Mouse (Mus musculus) limb, embryonic 13.5 days (tissue): ENCODE data around the gene Dpf3. TPM values are rescaled to one million over a fixed set of nuclear protein-coding genes. Genes with fewer than 3 reads are reported as not detected.

Experiments used
- ATAC-seq: fragments of 200-750 bp; cut with Nextera tagmentation; 2 replicates; pipeline ENCODE4 v1.8.0; 2017; ENCODE audit warnings: low read depth, moderate number of reproducible peaks, moderate TSS enrichment; ENCODE audit not compliant: low FRiP score
- H3K27ac ChIP-seq: fragments of 300-500 bp; sonication (generic); 2 replicates; pipeline ENCODE4 v1.5.1; 2015; ENCODE audit warnings: inconsistent platforms, mild to moderate bottlenecking, moderate library complexity
- H3K27me3 ChIP-seq: fragments of 300-500 bp; sonication (generic); 2 replicates; pipeline ENCODE4 v1.6.1; 2015; ENCODE audit warnings: mild to moderate bottlenecking, inconsistent platforms
- H3K36me3 ChIP-seq: fragments of 300-500 bp; sonication (generic); 2 replicates; pipeline ENCODE4 v1.6.1; 2015; ENCODE audit warnings: inconsistent platforms, mild to moderate bottlenecking, moderate library complexity
- H3K4me1 ChIP-seq: fragments of 300-500 bp; sonication (generic); 2 replicates; pipeline ENCODE4 v1.6.1; 2015; ENCODE audit warnings: inconsistent platforms
- H3K4me2 ChIP-seq: fragments of 300-500 bp; sonication (generic); replicated peaks from 2 replicates; pipeline ENCODE4 v1.6.1; 2015; ENCODE audit warnings: inconsistent platforms, mild to moderate bottlenecking, moderate library complexity
- H3K4me3 ChIP-seq: fragments of 300-500 bp; sonication (generic); 2 replicates; pipeline ENCODE4 v1.5.1; 2015; ENCODE audit warnings: moderate library complexity, mild to moderate bottlenecking, inconsistent platforms
- H3K9ac ChIP-seq: fragments of 300-500 bp; sonication (generic); 2 replicates; pipeline ENCODE4 v1.6.1; 2015; ENCODE audit warnings: mild to moderate bottlenecking, inconsistent platforms
- H3K9me3 ChIP-seq: fragments of 300-500 bp; sonication (generic); 2 replicates; pipeline ENCODE4 v1.6.1; 2016; ENCODE audit warnings: inconsistent platforms
- WGBS: fragments of 180-500 bp; shearing (Covaris S2); methylation state at CpG from one replicate; pipeline ENCODE4 v1.1.7; 2015; 5-methylcytosine and 5-hydroxymethylcytosine counted together
- polyA plus RNA-seq: library from polyadenylated mRNA; unstranded; fragments of >200 nt; fragmentation: Nextera tagmentation; extraction: Ambion mirVana; gene quantifications from 2 replicates; pipeline ENCODE4 v1.2.1, GENCODE M21; 2015

The Dpf3 gene
- polyA plus RNA-seq, 1 experiment from 2014 or later, result 6.1 TPM

DNA sequence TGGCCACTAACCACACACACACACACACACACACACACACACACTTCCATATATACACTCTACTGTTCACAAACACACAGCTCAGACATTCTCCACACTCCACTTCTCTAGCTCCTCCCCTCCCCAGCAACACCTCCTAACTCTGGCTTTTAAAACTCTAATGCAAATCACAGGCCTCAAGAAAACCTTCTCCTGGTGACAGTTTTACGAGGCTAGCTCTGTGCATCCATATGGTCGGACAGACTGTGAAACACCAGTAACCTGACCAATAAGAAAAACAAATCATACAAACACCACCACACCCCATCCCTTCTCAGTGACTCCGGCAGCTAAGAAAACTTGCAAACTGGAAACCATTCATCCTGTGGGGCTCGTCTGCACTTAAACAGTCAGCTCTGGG is 6.1 kb downstream of the Dpf3 start:
- Histone ChIP-seq H3K9ac (no peak overlapping the region), H3K4me2 (no peak overlapping the region), H3K27me3 (peaks cover 41% of the 10 kb centered on the region), H3K4me3 (no peak overlapping the region), H3K27ac (no peak overlapping the region), H3K36me3 (no peaks in the 10 kb centered on the region), H3K9me3 (no peaks in the 10 kb centered on the region), H3K4me1 (peaks cover 33% of the 10 kb centered on the region)
- ATAC-seq, result peak; percentile 88
- 11% methylated on average over 4 of the region's 4 CpGs for WGBS

DNA sequence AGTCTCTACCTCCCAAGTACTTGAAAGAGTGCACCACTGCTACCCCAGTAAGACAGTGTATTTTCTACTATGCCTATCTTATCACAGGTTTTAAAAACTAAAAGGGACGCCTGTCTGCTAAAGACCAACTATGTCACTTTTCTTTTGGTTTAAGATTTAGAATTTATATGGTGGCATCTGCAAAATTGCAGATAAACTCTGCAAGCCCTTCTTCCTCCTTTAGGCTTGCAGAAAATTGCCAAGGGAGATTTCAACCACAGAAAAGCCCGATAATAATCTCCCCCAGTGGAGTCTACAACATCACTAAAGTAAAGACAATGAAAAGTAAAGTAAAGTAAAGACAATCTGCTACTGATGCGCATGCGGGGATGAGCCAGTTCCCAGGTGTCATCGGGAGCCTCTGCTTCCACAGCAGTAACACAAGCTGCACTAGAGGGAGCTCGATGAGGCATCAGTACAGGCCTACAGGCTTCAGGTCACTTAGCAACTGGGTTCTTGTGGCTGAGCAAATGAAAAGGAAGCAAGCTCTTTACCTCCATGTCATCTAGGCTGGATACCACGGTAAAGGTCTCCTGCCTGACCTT is 7.6 kb downstream of the Dpf3 start:
- WGBS, result 71% methylated on average over 7 of the region's 7 CpGs
- ATAC-seq, result no peak
- Histone ChIP-seq H3K4me2 (no peak overlapping the region), H3K4me3 (no peak overlapping the region), H3K9ac (no peak overlapping the region), H3K27me3 (peaks cover 26% of the 10 kb centered on the region), H3K36me3 (no peaks in the 10 kb centered on the region), H3K9me3 (no peaks in the 10 kb centered on the region), H3K27ac (no peak overlapping the region), H3K4me1 (peaks cover 18% of the 10 kb centered on the region)

GRCm38 (mm10) chr12:83479140-83479539 is 8.4 kb downstream of the Dpf3 start:
- no peak overlapping the region for H3K4me3 ChIP-seq
- no peak overlapping the region for H3K4me2 ChIP-seq
- peaks cover 19% of the 10 kb centered on the region for H3K27me3 ChIP-seq
- no peak overlapping the region for H3K9ac ChIP-seq
- no peak for ATAC-seq
- WGBS, result 46% methylated on average over 1 of the region's 1 CpGs
- H3K36me3 ChIP-seq, result no peaks in the 10 kb centered on the region
- H3K9me3 ChIP-seq, result no peaks in the 10 kb centered on the region
- H3K4me1 ChIP-seq, result peaks cover 10% of the 10 kb centered on the region
- no peak overlapping the region for H3K27ac ChIP-seq

DNA sequence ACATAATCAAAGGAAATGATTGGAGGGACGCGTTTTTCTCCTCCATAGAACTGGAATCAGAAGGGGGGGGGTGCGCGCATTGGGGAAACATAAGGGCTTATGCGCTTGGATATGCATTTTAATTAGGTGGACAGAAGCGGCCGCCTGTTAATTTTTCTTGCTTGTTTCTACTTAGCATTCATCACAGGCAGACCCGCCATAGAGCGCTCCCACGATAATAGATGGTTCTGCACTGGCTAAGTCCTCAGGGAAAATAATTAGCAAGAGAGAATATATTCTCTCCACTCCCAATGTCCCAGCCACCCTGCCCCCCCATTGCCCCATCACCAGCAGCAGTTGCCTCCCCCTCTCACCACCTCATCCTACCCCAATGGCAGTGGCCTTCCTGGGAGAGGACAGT is 11.2 kb downstream of the Dpf3 start:
- ATAC-seq, result no peak
- Histone ChIP-seq H3K4me1 (peaks cover 8% of the 10 kb centered on the region; the same call in 1 of the 2 replicates), H3K27ac (no peak overlapping the region), H3K4me3 (no peak overlapping the region), H3K9ac (no peak overlapping the region), H3K9me3 (no peaks in the 10 kb centered on the region), H3K27me3 (peaks cover 12% of the 10 kb centered on the region), H3K4me2 (no peak overlapping the region), H3K36me3 (no peaks in the 10 kb centered on the region)
- 93% methylated on average over 10 of the region's 10 CpGs for WGBS

- Histone ChIP-seq H3K4me1 (peaks cover 11% of the 10 kb centered on the region; the same call in 1 of the 2 replicates), H3K36me3 (no peaks in the 10 kb centered on the region), H3K4me3 (no peak overlapping the region), H3K9ac (no peak overlapping the region), H3K27ac (no peak overlapping the region), H3K4me2 (no peak overlapping the region), H3K9me3 (no peaks in the 10 kb centered on the region), H3K27me3 (peaks cover 12% of the 10 kb centered on the region)
- ATAC-seq, result no peak
- 47% methylated on average over 6 of the region's 6 CpGs for WGBS
Observed at GRCm38 (mm10) chr12:83475419-83475818, 12.1 kb downstream of the Dpf3 start.

DNA sequence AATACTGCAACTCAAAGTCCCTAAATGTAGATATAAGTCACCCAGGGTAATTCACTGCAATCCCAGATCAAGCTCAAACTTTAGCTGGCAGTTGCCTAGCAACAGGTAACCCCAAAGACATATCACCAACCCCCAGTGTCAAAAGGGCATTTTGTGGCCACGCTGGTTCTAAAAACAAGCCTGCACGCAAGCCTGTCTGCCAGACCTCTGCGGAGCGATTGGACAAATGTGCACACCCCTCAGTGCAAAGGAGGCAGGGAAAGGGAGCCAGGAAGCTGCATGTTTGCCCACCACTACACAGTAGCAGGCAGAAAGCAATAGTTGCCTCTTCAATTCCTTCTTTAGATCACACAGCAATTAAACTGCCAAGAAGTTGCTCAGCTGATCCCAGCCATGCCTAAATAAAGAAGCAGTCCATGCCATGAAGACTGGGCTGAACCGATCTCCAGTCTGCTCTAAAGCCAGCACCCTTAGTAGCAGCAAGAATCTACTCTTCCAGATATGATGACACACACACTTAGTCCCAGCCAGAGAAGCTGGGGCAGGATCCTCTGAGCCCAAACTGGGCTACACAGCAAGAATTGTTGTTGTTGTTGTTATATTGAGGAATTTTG is 13.4 kb downstream of the Dpf3 start:
- Histone ChIP-seq H3K4me2 (no peak overlapping the region), H3K4me3 (no peak overlapping the region), H3K9ac (no peak overlapping the region), H3K4me1 (peaks cover 11% of the 10 kb centered on the region; the same call in 1 of the 2 replicates), H3K27ac (no peak overlapping the region), H3K36me3 (no peaks in the 10 kb centered on the region), H3K27me3 (peaks cover 12% of the 10 kb centered on the region), H3K9me3 (no peaks in the 10 kb centered on the region)
- ATAC-seq, result no peak
- WGBS, result 48% methylated on average over 5 of the region's 5 CpGs

DNA sequence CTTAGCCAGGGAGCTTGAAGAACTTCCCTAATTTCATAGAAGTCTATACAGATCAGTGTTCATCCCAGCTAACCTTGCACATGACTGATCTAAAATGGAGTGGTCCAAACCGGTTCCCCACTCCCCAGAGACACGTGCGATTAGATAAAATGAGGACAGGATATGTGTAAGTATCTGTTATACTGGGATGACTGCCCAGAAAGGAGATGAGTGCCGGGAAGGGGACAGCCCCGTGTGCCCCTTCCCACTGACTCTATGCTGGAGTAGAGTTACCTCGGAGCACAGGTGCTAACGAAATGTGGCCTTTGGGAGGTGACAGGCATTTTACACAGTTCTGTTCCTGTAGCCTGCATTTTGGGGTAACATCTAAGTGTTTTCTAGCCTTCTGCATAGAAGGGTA is 15.8 kb downstream of the Dpf3 start:
- H3K27me3 ChIP-seq, result peaks cover 9% of the 10 kb centered on the region
- no peak overlapping the region for H3K27ac ChIP-seq
- WGBS, result 81% methylated on average over 7 of the region's 7 CpGs
- no peaks in the 10 kb centered on the region for H3K9me3 ChIP-seq
- no peak overlapping the region for H3K4me3 ChIP-seq
- peak; percentile 51; the same call in 1 of the 2 replicates for ATAC-seq
- peaks cover 14% of the 10 kb centered on the region for H3K4me1 ChIP-seq
- no peaks in the 10 kb centered on the region for H3K36me3 ChIP-seq
- no peak overlapping the region for H3K4me2 ChIP-seq
- no peak overlapping the region for H3K9ac ChIP-seq

GRCm38 (mm10) chr12:83470085-83470484 is 17.4 kb downstream of the Dpf3 start:
- Histone ChIP-seq H3K27me3 (peaks cover 9% of the 10 kb centered on the region), H3K4me2 (no peak overlapping the region), H3K9me3 (no peaks in the 10 kb centered on the region), H3K4me1 (peaks cover 20% of the 10 kb centered on the region), H3K4me3 (no peak overlapping the region), H3K27ac (no peak overlapping the region), H3K36me3 (no peaks in the 10 kb centered on the region), H3K9ac (no peak overlapping the region)
- WGBS, result 78% methylated on average over 9 of the region's 9 CpGs
- no peak for ATAC-seq

GRCm38 (mm10) chr12:83466508-83467430 is 20.7 kb downstream of the Dpf3 start:
- Histone ChIP-seq H3K4me3 (no peak overlapping the region), H3K4me1 (peaks cover 18% of the 10 kb centered on the region), H3K4me2 (no peak overlapping the region), H3K27ac (no peak overlapping the region), H3K9ac (no peak overlapping the region), H3K36me3 (no peaks in the 10 kb centered on the region), H3K27me3 (no peaks in the 10 kb centered on the region), H3K9me3 (no peaks in the 10 kb centered on the region)
- WGBS, result 23% methylated on average over 6 of the region's 6 CpGs
- ATAC-seq, result no peak

GRCm38 (mm10) chr12:83466053-83466452 is 21.5 kb downstream of the Dpf3 start:
- H3K27ac ChIP-seq, result no peak overlapping the region
- H3K4me2 ChIP-seq, result no peak overlapping the region
- no peak for ATAC-seq
- H3K27me3 ChIP-seq, result no peaks in the 10 kb centered on the region
- no peaks in the 10 kb centered on the region for H3K9me3 ChIP-seq
- H3K4me1 ChIP-seq, result peaks cover 12% of the 10 kb centered on the region; the same call in 1 of the 2 replicates
- H3K36me3 ChIP-seq, result no peaks in the 10 kb centered on the region
- H3K4me3 ChIP-seq, result no peak overlapping the region
- WGBS, result 74% methylated on average over 4 of the region's 4 CpGs
- no peak overlapping the region for H3K9ac ChIP-seq

DNA sequence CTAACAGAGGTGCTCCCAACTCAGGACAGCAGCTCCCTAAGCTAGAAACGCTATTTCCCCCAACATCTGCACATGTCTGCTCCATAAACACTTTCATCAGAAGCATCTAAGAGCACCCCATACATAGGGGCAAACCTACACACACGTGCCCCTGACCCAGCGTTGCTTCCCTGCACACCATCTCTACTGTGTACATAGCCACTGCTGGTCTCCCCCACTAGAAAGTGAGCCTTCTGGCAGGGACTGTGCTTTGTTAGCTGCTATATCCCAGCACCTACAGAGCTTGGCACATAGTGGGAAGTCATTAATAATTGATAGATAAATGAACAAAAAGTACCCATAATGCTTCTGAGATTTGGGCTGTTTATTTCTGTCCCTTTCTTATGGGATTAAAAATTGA is 27.2 kb downstream of the Dpf3 start:
- H3K4me3 ChIP-seq, result no peak overlapping the region
- no peaks in the 10 kb centered on the region for H3K27me3 ChIP-seq
- no peak overlapping the region for H3K9ac ChIP-seq
- H3K9me3 ChIP-seq, result no peaks in the 10 kb centered on the region
- no peak for ATAC-seq
- H3K4me1 ChIP-seq, result 0 out of 2 replicates have a peak, but pooled peaks cover 4% of the 10 kb centered on the region
- H3K36me3 ChIP-seq, result no peaks in the 10 kb centered on the region
- 82% methylated on average over 3 of the region's 3 CpGs for WGBS
- no peak overlapping the region for H3K4me2 ChIP-seq
- no peak overlapping the region for H3K27ac ChIP-seq

DNA sequence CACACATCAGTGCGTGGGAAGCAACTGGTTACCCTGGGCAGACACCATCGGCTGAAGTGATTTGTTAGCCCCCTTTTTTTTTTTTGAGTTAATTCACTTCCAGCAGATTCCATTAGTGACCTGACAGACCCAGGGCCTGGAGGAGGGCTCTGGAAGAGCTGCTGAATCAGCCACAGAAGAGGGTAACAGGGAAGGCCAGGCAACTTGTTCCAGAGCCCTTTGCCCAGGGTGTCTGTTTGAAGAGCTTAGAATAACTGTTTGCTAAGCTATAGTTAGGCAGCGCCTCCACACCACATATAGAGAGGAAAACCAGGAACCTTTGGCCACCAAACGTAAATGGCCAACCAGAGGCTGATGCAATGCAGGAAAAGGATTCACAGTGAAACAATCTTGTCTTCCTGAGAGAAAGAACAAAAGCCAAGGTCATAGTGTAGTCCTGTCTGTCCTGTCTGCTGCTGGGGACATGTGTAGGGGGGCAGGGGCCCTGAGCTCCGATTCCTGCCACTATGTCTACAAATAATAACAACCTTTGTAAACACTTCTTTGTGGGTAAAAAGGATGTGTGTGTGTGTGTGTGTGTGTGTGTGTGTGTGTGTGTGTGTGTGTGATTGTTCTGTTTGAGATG is 32.7 kb downstream of the Dpf3 start:
- Histone ChIP-seq H3K9ac (no peak overlapping the region), H3K36me3 (no peaks in the 10 kb centered on the region), H3K4me1 (0 out of 2 replicates have a peak, but pooled peaks cover 4% of the 10 kb centered on the region), H3K4me3 (no peak overlapping the region), H3K9me3 (no peaks in the 10 kb centered on the region), H3K27ac (no peak overlapping the region), H3K4me2 (no peak overlapping the region), H3K27me3 (no peaks in the 10 kb centered on the region; the same call in 1 of the 2 replicates)
- no peak for ATAC-seq
- 61% methylated on average over 5 of the region's 5 CpGs for WGBS
